Mouse (Mus musculus): ENCODE results near the gene Dnajc14. TPM values are rescaled to one million over a fixed set of nuclear protein-coding genes. Genes with fewer than 3 reads are reported as not detected.
A peak's percentile ranks its signal among the peaks of the same experiment; 100 is the strongest.
"Not testable (repeated sequence)": the region's sequence is repeated elsewhere in the genome, so short reads cannot be mapped to it uniquely, and the experiment has no call there.

Dnajc14 gene
- polyA plus RNA-seq, 1 experiment = 23.9 TPM

GRCm38 (mm10) chr10:128807018-128807417 is 3.2 kb downstream of the Dnajc14 start:
- Histone ChIP-seq H3K4me3 (ENCODE audit: insufficient read depth, low read length) (no peak overlapping the region; the same call in 1 of the 2 replicates), H3K4me1 (ENCODE audit: control insufficient read depth, insufficient read depth, low read length) (peaks cover 13% of the 10 kb centered on the region), H3K27ac (ENCODE audit: insufficient read depth, low read length) (no peak overlapping the region)
- TF ChIP-seq POLR2A (IDR thresholded peaks at IDR 0.05; ENCODE audit: extremely low read depth, insufficient read depth, low read length) = no peak
- no peak for TF ChIP-seq CTCF (IDR thresholded peaks at IDR 0.05; ENCODE audit: extremely low read depth, insufficient read depth, low read length)

GRCm38 (mm10) chr10:128817033-128817432 is 13.2 kb downstream of the Dnajc14 start, which contains the start of gene Sarnp:
Sarnp (plus strand) TSS chr10:128817333.
- Histone ChIP-seq H3K4me3 (ENCODE audit: insufficient read depth, low read length) (no peak within 1 kb of the TSS), H3K4me1 (ENCODE audit: control insufficient read depth, insufficient read depth, low read length) (no peaks in the 10 kb centered on the region), H3K27ac (ENCODE audit: insufficient read depth, low read length) (no peak within 1 kb of the TSS)
- TF ChIP-seq CTCF (IDR thresholded peaks at IDR 0.05; ENCODE audit: extremely low read depth, insufficient read depth, low read length) = no peak
- TF ChIP-seq POLR2A (IDR thresholded peaks at IDR 0.05; ENCODE audit: extremely low read depth, insufficient read depth, low read length) = no peak

- Histone ChIP-seq H3K4me3 (ENCODE audit: insufficient read depth, low read length) (no peak overlapping the region), H3K27ac (ENCODE audit: insufficient read depth, low read length) (no peak overlapping the region), H3K4me1 (ENCODE audit: control insufficient read depth, insufficient read depth, low read length) (peaks cover 2% of the 10 kb centered on the region; the same call in 1 of the 2 replicates)
- TF ChIP-seq CTCF (IDR thresholded peaks at IDR 0.05; ENCODE audit: extremely low read depth, insufficient read depth, low read length) (no peak), POLR2A (IDR thresholded peaks at IDR 0.05; ENCODE audit: extremely low read depth, insufficient read depth, low read length) (no peak)
Measured at GRCm38 (mm10) chr10:128820217-128820616, 16.4 kb downstream of the Dnajc14 start.

- Histone ChIP-seq H3K4me3 (ENCODE audit: insufficient read depth, low read length) (peak within 1 kb of the TSS; percentile 81), H3K4me1 (ENCODE audit: control insufficient read depth, insufficient read depth, low read length) (peaks cover 2% of the 10 kb centered on the region; the same call in 1 of the 2 replicates), H3K27ac (ENCODE audit: insufficient read depth, low read length) (no peak within 1 kb of the TSS)
- TF ChIP-seq POLR2A (IDR thresholded peaks at IDR 0.05; ENCODE audit: extremely low read depth, insufficient read depth, low read length) (peak; percentile 73; the same call in 1 of the 2 replicates), CTCF (IDR thresholded peaks at IDR 0.05; ENCODE audit: extremely low read depth, insufficient read depth, low read length) (no peak)
Measured at GRCm38 (mm10) chr10:128821358-128822056, 17.6 kb downstream of the Dnajc14 start, which contains the start of gene Ormdl2. Ormdl2 (minus strand) TSS chr10:128821645.

DNA sequence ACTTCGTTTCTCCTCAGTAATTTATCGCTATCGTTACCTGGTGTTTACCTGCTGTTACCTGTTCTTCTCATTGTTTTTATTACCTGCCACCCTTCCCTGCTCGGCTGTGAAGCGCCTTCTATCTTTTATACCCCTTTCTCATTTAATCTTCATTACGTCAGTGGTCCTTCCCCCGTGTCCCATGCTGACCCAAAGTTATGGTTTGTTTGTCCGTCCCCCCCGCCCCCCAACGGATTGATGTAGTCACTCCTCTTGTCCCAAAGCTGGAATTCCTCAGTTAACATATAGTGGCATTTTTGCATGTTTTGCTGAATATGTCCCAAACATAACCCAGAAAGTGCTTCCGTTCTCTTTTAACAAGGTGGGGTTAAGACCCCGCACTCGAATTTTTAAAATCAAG is 18.3 kb downstream of the Dnajc14 start:
- TF ChIP-seq POLR2A (IDR thresholded peaks at IDR 0.05; ENCODE audit: extremely low read depth, insufficient read depth, low read length) (no peak), CTCF (IDR thresholded peaks at IDR 0.05; ENCODE audit: extremely low read depth, insufficient read depth, low read length) (no peak)
- no peak overlapping the region for H3K27ac ChIP-seq (ENCODE audit: insufficient read depth, low read length)
- peak overlapping the region; percentile 81 for H3K4me3 ChIP-seq (ENCODE audit: insufficient read depth, low read length)
- H3K4me1 ChIP-seq (ENCODE audit: control insufficient read depth, insufficient read depth, low read length) = peaks cover 2% of the 10 kb centered on the region; the same call in 1 of the 2 replicates

DNA sequence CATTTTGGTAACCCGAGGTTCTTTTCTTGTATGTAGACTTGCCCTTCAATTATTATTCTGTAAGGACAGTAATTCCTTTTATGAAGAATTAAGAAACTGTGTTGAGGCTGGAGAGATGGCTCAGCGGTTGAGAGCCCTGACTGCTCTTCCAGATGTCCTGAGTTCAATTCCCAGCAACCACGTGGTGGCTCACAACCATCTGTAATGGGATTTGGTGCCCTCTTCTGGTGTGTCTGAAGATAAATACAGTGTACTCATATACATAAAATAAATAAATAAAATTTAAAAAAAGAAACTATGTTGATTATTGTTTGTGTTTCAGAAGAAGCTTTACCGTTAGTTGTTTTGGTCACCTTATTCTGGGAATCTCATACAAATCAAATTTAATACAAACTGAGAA is 19.2 kb downstream of the Dnajc14 start:
- not testable (repeated sequence) for H3K27ac ChIP-seq (ENCODE audit: insufficient read depth, low read length); H3K4me3 ChIP-seq (ENCODE audit: insufficient read depth, low read length); H3K4me1 ChIP-seq (ENCODE audit: control insufficient read depth, insufficient read depth, low read length)

DNA sequence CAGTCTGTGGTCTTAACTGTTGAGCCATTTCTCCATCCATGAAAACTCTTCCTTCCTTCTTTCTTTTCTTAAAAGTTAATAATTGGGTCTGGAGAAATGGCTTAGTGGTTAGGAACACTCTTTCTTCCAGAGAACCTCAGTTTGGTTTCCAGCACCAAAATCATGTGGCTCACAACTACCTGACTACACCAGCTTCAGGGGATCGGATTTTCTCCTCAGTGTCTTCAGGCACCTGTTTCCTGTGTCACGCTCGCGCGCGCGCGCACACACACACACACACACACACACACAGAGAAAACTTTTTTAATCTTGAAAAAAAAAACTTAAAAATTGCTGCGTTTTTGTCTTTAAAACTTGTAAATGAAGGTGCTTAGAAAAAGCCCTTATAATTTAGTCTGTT is 20.0 kb downstream of the Dnajc14 start:
- TF ChIP-seq CTCF (IDR thresholded peaks at IDR 0.05; ENCODE audit: extremely low read depth, insufficient read depth, low read length) (no peak), POLR2A (IDR thresholded peaks at IDR 0.05; ENCODE audit: extremely low read depth, insufficient read depth, low read length) (no peak)
- Histone ChIP-seq H3K27ac (ENCODE audit: insufficient read depth, low read length) (no peak overlapping the region), H3K4me3 (ENCODE audit: insufficient read depth, low read length) (no peak overlapping the region), H3K4me1 (ENCODE audit: control insufficient read depth, insufficient read depth, low read length) (peaks cover 2% of the 10 kb centered on the region; the same call in 1 of the 2 replicates)

DNA sequence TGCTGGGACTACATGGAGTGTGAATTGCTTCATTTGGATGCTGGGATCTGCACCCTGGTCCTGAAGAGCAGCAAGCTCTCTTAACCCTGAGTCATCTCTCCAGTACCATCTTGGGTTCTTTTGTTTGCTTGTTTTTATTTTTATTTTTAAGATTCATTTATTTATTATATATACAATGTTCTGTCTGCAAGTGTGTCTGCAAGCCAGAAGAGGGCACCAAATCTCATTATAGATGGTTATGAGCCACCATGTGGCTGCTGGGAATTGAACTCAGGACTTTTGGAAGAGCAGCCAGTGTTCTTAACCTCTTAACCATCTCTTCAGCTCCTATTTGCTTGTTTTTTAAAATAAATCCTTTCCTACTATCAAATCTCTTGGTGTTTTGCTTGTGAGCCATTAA is 33.5 kb downstream of the Dnajc14 start:
- H3K27ac ChIP-seq (ENCODE audit: insufficient read depth, low read length) = no peak overlapping the region
- TF ChIP-seq POLR2A (IDR thresholded peaks at IDR 0.05; ENCODE audit: extremely low read depth, insufficient read depth, low read length) (no peak), CTCF (IDR thresholded peaks at IDR 0.05; ENCODE audit: extremely low read depth, insufficient read depth, low read length) (no peak)
- H3K4me1 ChIP-seq (ENCODE audit: control insufficient read depth, insufficient read depth, low read length) = no peaks in the 10 kb centered on the region
- no peak overlapping the region for H3K4me3 ChIP-seq (ENCODE audit: insufficient read depth, low read length)

GRCm38 (mm10) chr10:128839434-128839833 is 35.6 kb downstream of the Dnajc14 start:
- no peaks in the 10 kb centered on the region for H3K4me1 ChIP-seq (ENCODE audit: control insufficient read depth, insufficient read depth, low read length)
- TF ChIP-seq POLR2A (IDR thresholded peaks at IDR 0.05; ENCODE audit: extremely low read depth, insufficient read depth, low read length) = no peak
- no peak for TF ChIP-seq CTCF (IDR thresholded peaks at IDR 0.05; ENCODE audit: extremely low read depth, insufficient read depth, low read length)
- no peak overlapping the region for H3K4me3 ChIP-seq (ENCODE audit: insufficient read depth, low read length)
- H3K27ac ChIP-seq (ENCODE audit: insufficient read depth, low read length) = no peak overlapping the region

DNA sequence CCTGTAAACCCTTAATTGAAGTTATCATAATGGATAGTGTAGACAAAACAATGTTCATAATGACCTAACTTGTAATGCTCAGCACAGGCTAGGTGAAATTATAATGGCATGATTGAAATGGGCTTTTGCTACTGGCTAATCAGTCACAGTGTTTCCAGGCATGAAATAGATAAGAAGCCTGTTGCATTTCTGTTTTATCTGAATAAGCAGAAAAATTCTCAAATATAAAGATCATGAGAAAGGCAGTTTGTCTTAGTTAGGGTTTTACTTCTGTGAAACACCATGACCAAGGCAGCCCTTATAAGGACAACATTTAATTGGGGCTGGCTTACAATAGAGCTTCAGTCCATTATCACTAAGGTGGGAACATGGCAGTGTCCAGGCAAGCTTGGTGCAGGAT is 36.8 kb downstream of the Dnajc14 start:
- TF ChIP-seq CTCF (IDR thresholded peaks at IDR 0.05; ENCODE audit: extremely low read depth, insufficient read depth, low read length) (no peak), POLR2A (IDR thresholded peaks at IDR 0.05; ENCODE audit: extremely low read depth, insufficient read depth, low read length) (no peak)

More for the DNA sequence above, 36.8 kb downstream of the Dnajc14 start:
- Histone ChIP-seq H3K27ac (ENCODE audit: insufficient read depth, low read length) (no peak overlapping the region), H3K4me3 (ENCODE audit: insufficient read depth, low read length) (no peak overlapping the region), H3K4me1 (ENCODE audit: control insufficient read depth, insufficient read depth, low read length) (no peaks in the 10 kb centered on the region)

All from cortical plate, adult 2 months (tissue).